Mouse (Mus musculus) right cerebral cortex, adult 2 months (tissue): ENCODE results near the gene Ccdc33.

Source experiments
- DNase-seq, 2 experiments: peaks; one replicate each; pipeline ENCODE4 v3.0.0; 2021 to 2022; ENCODE audit warnings: low spot score in 2 of 2

The Ccdc33 gene

DNA sequence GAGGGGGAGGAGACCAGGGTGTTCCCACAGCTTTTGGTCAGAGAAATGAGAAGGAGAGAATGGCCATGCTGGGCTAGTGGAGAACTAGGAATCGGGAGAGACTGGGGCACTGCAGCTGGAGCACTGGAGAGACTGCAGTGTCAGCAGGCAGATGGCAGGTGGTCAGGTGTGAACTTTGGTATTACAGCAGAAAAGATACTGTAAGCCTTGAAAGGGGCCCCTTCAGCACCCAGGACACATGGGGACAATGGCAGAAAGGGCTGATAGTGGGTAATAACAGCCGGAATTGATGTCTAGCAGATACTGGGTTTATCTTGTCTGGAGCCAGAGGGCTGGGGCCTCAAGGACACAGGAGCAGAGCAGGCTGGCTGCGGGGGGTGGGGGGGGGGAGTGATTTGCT lies 139.8 kb downstream of the Ccdc33 start:
- DNase-seq, result no peak
